Mouse (Mus musculus) cortical plate, adult 2 months (tissue): Measurements from ENCODE around the gene Tenm4. TPM values are rescaled to one million over a fixed set of nuclear protein-coding genes. Genes with fewer than 3 reads are reported as not detected.

ENCODE experiments used
- H3K27ac ChIP-seq: fragments of 200-500 bp; 2 replicates; pipeline ENCODE4 v1.5.1; 2012; ENCODE audit warnings: low read length, control low read depth, inconsistent platforms; ENCODE audit not compliant: insufficient read depth
- H3K4me1 ChIP-seq: fragments of 200-500 bp; 2 replicates; pipeline ENCODE4 v1.6.1; 2011; ENCODE audit warnings: low read length; ENCODE audit not compliant: control insufficient read depth, insufficient read depth
- H3K4me3 ChIP-seq: fragments of 200-500 bp; 2 replicates; pipeline ENCODE4 v1.5.1; 2011; ENCODE audit warnings: mild to moderate bottlenecking, low read length, control low read depth; ENCODE audit not compliant: insufficient read depth
- CTCF ChIP-seq: fragments of 200-500 bp; IDR thresholded peaks from 2 replicates; pipeline ENCODE4 v1.5.1; 2011; ENCODE audit warnings: mild to moderate bottlenecking, control low read depth, low read length; ENCODE audit not compliant: insufficient read depth; ENCODE audit errors: extremely low read depth
- POLR2A ChIP-seq: fragments of 200-500 bp; IDR thresholded peaks from 2 replicates; pipeline ENCODE4 v1.6.1; 2011; ENCODE audit warnings: mild to moderate bottlenecking, low read length, control low read depth; ENCODE audit not compliant: insufficient read depth; ENCODE audit errors: extremely low read depth
- polyA plus RNA-seq: library from polyadenylated mRNA; depleted of rRNA; stranded (reverse); fragments of >200 nt; gene quantifications from 2 replicates; pipeline ENCODE4 v1.2.3, GENCODE M21; 2012

Tenm4 gene
- polyA plus RNA-seq, 1 experiment = 30.2 TPM

GRCm38 (mm10) chr7:96807281-96808058 lies 636.4 kb downstream of the Tenm4 start:
- H3K27ac ChIP-seq = no peak overlapping the region
- TF ChIP-seq CTCF (no peak), POLR2A (no peak)
- H3K4me3 ChIP-seq = no peak overlapping the region
- no peaks in the 10 kb centered on the region for H3K4me1 ChIP-seq

DNA sequence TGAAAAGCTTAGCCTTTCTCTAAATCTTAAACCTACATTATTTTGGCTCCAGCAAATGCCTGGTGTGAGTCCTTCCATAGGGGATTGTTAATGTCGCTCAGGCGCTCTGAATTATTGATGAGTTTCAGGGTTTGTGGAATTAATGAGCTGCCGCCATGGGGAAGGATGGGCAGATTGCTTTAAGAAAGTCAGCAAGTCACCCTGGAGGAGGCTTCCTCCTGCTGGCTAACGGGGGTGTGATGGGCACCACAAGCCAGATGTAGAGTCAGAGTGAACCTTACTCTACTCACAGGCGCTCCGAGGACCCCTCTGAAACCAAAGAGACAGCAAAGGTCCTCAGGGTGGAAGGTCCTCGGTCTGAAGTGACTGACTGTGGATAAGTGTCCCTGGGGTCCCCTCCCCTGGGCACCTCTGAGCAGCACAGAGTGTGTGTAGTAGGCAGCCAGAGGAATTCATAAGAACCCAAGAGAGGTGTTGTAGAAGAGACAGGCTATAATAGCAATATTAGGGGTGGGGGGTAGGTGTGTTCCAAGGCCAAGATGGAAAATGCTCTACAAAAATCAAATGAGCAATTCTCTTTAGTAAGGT lies 637.1 kb downstream of the Tenm4 start:
- no peak for TF ChIP-seq CTCF
- Histone ChIP-seq H3K4me3 (no peak overlapping the region), H3K4me1 (no peaks in the 10 kb centered on the region), H3K27ac (no peak overlapping the region)

DNA sequence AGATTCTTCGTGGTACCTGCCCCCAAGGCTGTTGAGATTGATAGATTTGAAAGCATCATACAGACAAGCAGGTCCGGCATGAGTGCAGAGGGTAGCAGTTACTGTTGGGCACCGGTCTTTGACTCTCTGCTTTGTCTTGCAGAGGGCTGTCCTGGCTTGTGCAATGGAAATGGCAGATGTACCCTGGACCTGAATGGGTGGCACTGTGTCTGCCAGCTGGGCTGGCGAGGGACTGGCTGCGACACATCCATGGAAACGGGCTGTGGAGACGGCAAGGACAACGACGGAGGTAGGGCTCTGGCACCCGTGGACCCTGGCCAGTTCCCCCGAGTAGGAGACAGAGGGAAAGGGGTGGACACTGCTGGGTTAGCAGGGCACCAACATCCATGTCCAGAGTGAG lies 640.6 kb downstream of the Tenm4 start:
- Histone ChIP-seq H3K27ac (no peak overlapping the region; the same call in 1 of the 2 replicates), H3K4me1 (peaks cover 2% of the 10 kb centered on the region), H3K4me3 (no peak overlapping the region)
- TF ChIP-seq CTCF (no peak), POLR2A (no peak)

- H3K4me3 ChIP-seq = no peak overlapping the region
- TF ChIP-seq CTCF = no peak
- TF ChIP-seq POLR2A = no peak
- H3K27ac ChIP-seq = peak overlapping the region; percentile 54; the same call in 1 of the 2 replicates
- H3K4me1 ChIP-seq = peaks cover 2% of the 10 kb centered on the region
Observed at GRCm38 (mm10) chr7:96813036-96813435, 642.0 kb downstream of the Tenm4 start.

DNA sequence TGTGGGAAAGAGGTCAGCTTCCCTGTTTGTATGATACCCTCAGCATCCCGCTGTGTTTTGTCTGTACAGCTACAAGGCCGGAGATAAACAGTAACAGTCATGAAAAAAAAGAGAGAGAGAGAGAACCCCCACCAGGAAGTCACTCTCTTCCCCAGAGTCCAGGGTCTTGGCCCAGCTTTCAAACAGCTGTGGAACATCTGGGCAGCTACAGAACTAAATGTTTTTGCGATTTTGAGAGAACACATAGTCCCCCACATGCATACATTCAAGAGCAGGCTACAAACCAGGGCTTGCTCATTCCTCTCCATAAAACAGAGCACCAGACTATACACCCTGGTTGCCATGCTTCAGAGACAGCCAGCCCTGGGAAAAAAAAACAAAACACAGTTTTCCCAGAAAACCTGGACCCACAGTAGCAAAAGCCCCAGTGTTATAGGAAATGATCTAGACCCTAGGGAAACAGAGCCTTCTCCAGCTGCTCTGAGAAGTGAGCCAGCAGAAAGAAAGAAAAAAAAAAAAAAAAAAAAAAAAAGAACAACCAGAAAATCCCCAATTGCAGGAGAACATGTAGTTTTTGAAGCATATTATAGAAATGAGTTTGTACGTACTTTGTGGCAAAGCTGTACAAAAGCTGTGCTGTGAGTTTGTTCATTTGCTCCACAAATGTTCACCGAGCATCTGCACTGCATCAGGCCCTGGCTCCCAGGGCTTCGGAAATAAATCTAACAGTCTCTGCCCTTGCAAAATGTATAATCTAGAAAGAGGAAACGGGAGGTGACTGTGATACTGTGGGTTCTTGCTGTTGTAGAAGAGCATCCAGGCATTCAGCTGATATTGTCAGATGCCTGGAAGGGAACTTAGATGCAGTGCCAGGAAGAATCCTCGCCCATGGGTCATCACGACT lies 642.7 kb downstream of the Tenm4 start:
- H3K4me1 ChIP-seq = peaks cover 2% of the 10 kb centered on the region
- H3K27ac ChIP-seq = peak overlapping the region; percentile 54; the same call in 1 of the 2 replicates
- no peak overlapping the region for H3K4me3 ChIP-seq
- TF ChIP-seq CTCF (no peak), POLR2A (no peak)

DNA sequence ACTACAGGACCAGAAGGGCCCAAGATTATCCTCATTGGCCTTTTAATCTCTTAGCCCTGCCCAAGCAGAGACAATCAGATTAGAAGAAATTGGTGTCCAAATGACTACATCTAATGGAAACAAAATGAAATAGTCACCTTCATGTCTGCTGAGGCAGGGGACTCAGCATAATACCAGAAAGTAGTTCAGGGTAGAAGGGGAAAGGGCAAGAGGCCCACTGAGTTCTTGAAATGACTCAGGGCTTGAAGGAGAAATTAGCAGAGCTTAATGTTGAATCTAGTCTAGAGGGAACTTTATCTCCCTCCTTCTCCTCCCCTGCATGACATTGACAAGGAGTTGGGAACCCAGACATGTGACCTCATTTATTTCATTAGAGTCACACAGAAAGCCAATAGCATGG lies 643.5 kb downstream of the Tenm4 start:
- H3K4me1 ChIP-seq = peaks cover 2% of the 10 kb centered on the region
- H3K27ac ChIP-seq = no peak overlapping the region
- H3K4me3 ChIP-seq = no peak overlapping the region
- TF ChIP-seq CTCF = no peak
- TF ChIP-seq POLR2A = no peak

GRCm38 (mm10) chr7:96817030-96817674 lies 646.1 kb downstream of the Tenm4 start:
- Histone ChIP-seq H3K27ac (peak overlapping the region; percentile 90; the same call in 1 of the 2 replicates), H3K4me3 (no peak overlapping the region), H3K4me1 (peaks cover 4% of the 10 kb centered on the region)
- TF ChIP-seq CTCF (no peak), POLR2A (no peak)

GRCm38 (mm10) chr7:96818236-96818916 lies 647.3 kb downstream of the Tenm4 start:
- H3K4me1 ChIP-seq = peaks cover 4% of the 10 kb centered on the region
- 0 out of 2 replicates have a peak overlapping the region, but pooled peaks have one; percentile 49 for H3K27ac ChIP-seq
- TF ChIP-seq POLR2A (no peak), CTCF (no peak)
- no peak overlapping the region for H3K4me3 ChIP-seq
